Mouse (Mus musculus): ENCODE measurements around the gene Ankrd13a.

- no peak for TF ChIP-seq GATA1 (IDR thresholded peaks at IDR 0.05; ENCODE audit: borderline replicate concordance, low read length)
- no peak for TF ChIP-seq FLI1 (IDR thresholded peaks at IDR 0.05; ENCODE audit: low read length)
Measured at GRCm38 (mm10) chr5:114737090-114737887, 37.2 kb upstream of the Ankrd13a start.
